Mouse (Mus musculus): Measurements from ENCODE around the gene Psmg4.
A peak's percentile ranks its signal among the peaks of the same experiment; 100 is the strongest.

Gene Psmg4

GRCm38 (mm10) chr13:34148767-34149392 lies 13.9 kb upstream of the Psmg4 start:
- peak; percentile 93 to 94 for DNase-seq

GRCm38 (mm10) chr13:34149463-34150176 lies 13.1 kb upstream of the Psmg4 start:
- no peak for DNase-seq

- DNase-seq: peak; percentile 94 to 96
Observed at GRCm38 (mm10) chr13:34150271-34151027, 12.3 kb upstream of the Psmg4 start.

- DNase-seq: no peak
Observed at GRCm38 (mm10) chr13:34151425-34151824, 11.3 kb upstream of the Psmg4 start.

- peak in 1 of 2 experiments; percentile 26 for DNase-seq
Observed at GRCm38 (mm10) chr13:34152695-34153094, 10.1 kb upstream of the Psmg4 start.

GRCm38 (mm10) chr13:34153254-34154011 lies 9.3 kb upstream of the Psmg4 start:
- peak; percentile 76 to 84 for DNase-seq

GRCm38 (mm10) chr13:34154217-34154930 lies 8.4 kb upstream of the Psmg4 start:
- peak; percentile 91 to 93 for DNase-seq

- peak; percentile 90 to 93 for DNase-seq
Observed at GRCm38 (mm10) chr13:34154931-34155272, 7.9 kb upstream of the Psmg4 start.

GRCm38 (mm10) chr13:34156133-34156839 lies 6.5 kb upstream of the Psmg4 start:
- DNase-seq: peak; percentile 30 to 33

GRCm38 (mm10) chr13:34156840-34157185 lies 6.0 kb upstream of the Psmg4 start:
- DNase-seq: peak; percentile 84 to 88

- no peak for DNase-seq
Observed at GRCm38 (mm10) chr13:34157596-34158157, 5.1 kb upstream of the Psmg4 start.

- DNase-seq: no peak
Observed at GRCm38 (mm10) chr13:34159926-34160325, 2.8 kb upstream of the Psmg4 start.

- DNase-seq: no peak
Observed at GRCm38 (mm10) chr13:34163304-34163975, 676 bp downstream of the Psmg4 start.

- no peak for DNase-seq
Observed at GRCm38 (mm10) chr13:34174025-34174424, 11.3 kb downstream of the Psmg4 start.

- no peak for DNase-seq
Observed at GRCm38 (mm10) chr13:34181624-34182023, 18.9 kb downstream of the Psmg4 start.

- no peak for DNase-seq
Observed at GRCm38 (mm10) chr13:34185371-34185770, 22.6 kb downstream of the Psmg4 start.

- DNase-seq: peak; percentile 83 to 85
Observed at GRCm38 (mm10) chr13:34187571-34187970, 24.8 kb downstream of the Psmg4 start.

- peak in 1 of 2 experiments; percentile 23 for DNase-seq
Observed at GRCm38 (mm10) chr13:34192414-34193191, 29.8 kb downstream of the Psmg4 start.

GRCm38 (mm10) chr13:34193384-34193783 lies 30.6 kb downstream of the Psmg4 start:
- DNase-seq: no peak

- DNase-seq: no peak
Observed at GRCm38 (mm10) chr13:34195676-34196075, 32.9 kb downstream of the Psmg4 start.
